Mouse (Mus musculus) bone marrow, adult 2 months (tissue): ENCODE measurements around the gene Pts. TPM values are rescaled to one million over a fixed set of nuclear protein-coding genes. Genes with fewer than 3 reads are reported as not detected.

Experiments used
- H3K27ac ChIP-seq: fragments of 200-500 bp; 2 replicates; pipeline ENCODE4 v1.5.1; 2012; ENCODE audit warnings: low read depth, mild to moderate bottlenecking, control low read depth, inconsistent platforms, low read length; ENCODE audit not compliant: control insufficient read depth, poor library complexity, insufficient read depth
- H3K4me1 ChIP-seq: fragments of 200-500 bp; 2 replicates; pipeline ENCODE4 v1.6.1; 2011; ENCODE audit warnings: low read length; ENCODE audit not compliant: control insufficient read depth, insufficient read depth
- H3K4me3 ChIP-seq: fragments of 200-500 bp; replicated peaks from 2 replicates; pipeline ENCODE3; 2011; ENCODE audit warnings: mild to moderate bottlenecking, low read depth, low read length, control low read depth; ENCODE audit not compliant: control insufficient read depth
- CTCF ChIP-seq: fragments of 200-500 bp; IDR thresholded peaks from 2 replicates; pipeline ENCODE4 v1.5.1; 2011; ENCODE audit warnings: low read length, control low read depth; ENCODE audit not compliant: control insufficient read depth, insufficient read depth
- POLR2A ChIP-seq: fragments of 200-500 bp; IDR thresholded peaks from 2 replicates; pipeline ENCODE4 v1.6.1; 2011; ENCODE audit warnings: low read depth, mild to moderate bottlenecking, control low read depth, low read length, borderline replicate concordance; ENCODE audit not compliant: control insufficient read depth
- WGBS: fragments of 180-500 bp; shearing (Covaris S2); methylation state at CpG from one replicate; pipeline ENCODE4 v1.1.7; 2018; 5-methylcytosine and 5-hydroxymethylcytosine counted together
- polyA plus RNA-seq: library from polyadenylated mRNA; stranded (reverse); fragments of >200 nt; gene quantifications from 2 replicates; pipeline ENCODE4 v1.2.4, GENCODE M21; 2011; ENCODE audit warnings: low replicate concordance; ENCODE audit not compliant: missing spikeins, insufficient read depth, insufficient read length

Gene Pts
- polyA plus RNA-seq: 14.5 and 35.7 TPM in 2 replicates

DNA sequence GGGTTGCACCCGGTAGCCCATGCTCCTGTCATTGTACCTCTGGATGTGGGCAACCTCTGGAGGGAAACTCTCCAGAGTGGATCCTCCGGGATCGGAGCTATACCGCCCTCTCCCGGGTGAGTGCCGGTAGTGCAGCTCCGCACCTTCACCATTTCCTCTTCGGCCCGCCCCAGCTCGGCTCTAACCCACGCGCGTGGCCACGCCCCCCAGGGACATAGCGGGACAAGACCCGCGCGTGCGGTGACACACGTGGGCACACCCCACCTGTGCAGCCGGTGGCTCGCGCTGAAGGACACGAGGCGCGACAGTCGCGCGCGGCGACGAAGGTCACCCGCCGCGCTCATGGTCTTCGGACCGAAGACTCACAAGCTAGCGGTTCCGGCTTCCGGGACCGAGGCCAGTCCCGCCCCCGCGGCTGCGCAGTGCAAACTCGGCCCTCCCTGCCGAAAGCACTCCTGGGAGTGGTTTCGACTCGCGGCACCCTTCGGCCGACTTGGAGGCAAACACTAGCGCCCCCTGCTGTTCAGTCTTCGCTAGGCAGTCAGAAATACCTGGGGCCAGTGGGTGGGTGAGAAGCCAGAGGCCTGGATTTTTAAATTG lies at the start of gene Pts:
Pts (minus strand) TSS at position 432 of the 600 bp plus-strand sequence.
- peak within 1 kb of the TSS; percentile 98 for H3K27ac ChIP-seq
- WGBS: under 1% methylated on average over 54 of the region's 54 CpGs
- peaks cover 4% of the 10 kb centered on the region for H3K4me1 ChIP-seq
- TF ChIP-seq CTCF (peak; percentile 95), POLR2A (peak; percentile 99)
- peak within 1 kb of the TSS; percentile 99 for H3K4me3 ChIP-seq

DNA sequence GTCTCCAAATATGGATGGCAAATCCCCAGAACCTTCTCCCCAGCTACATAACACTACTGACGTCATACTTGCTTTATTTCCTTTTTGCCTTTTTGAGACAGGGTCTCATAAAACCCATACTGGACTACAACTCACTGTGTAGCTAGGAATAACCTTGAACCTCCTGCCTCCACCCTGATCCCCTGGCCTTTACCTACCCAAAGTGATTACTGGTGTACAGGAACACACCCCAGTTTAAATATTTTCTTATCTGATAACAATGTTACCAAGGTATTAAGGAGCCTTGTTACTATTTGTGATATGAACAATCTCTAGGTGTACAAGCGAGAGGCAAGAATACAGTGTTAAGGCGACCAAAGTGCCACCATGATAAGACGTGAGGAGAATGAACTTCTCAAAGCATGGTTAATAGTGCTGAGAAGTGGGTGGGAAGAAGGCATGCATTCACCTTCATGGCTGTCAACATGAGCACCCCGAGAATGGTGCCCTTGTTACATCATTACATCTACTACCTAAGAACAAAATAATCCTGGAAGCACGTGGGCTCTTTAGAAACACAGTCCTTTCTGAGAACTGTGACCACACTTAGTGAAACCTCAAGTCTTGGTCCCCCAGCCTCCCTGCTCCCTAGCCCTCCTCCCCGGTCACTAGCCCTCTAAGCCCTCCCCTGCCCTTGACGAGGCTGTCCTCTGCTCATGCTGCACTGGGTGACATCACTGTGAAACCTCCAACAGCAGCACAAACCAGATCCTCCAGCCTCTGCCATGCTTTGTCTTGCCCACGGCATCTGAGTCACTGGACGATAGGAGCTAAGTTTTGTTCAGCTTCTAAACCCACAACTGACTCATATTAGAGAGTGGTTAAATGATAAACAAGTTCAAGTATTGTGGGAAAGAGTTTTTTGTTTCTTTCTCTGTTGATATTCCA lies 41.3 kb upstream of the Pts start:
- TF ChIP-seq POLR2A (no peak), CTCF (no peak)
- 77% methylated on average over 10 of the region's 10 CpGs for WGBS
- no peak overlapping the region for H3K4me3 ChIP-seq
- H3K4me1 ChIP-seq: no peaks in the 10 kb centered on the region
- no peak overlapping the region for H3K27ac ChIP-seq

DNA sequence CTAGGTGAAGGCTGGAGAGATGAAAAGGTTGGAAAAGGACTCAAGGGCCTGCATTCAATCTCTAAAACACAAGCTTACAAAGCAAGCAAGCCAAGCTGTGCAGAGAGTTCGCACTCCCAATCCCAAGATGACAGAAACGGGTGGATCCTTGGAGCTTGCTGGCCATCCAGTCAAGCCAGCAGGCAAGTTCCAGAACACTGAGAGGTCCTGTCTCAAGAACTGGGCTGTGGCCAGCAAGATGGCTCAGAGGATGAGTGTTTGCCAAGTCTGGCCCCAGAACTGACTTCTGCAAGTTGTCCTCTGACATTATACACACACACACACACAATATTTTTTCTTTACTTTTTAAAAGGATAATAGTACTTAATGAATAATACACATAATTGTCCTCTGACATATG lies 39.4 kb upstream of the Pts start:
- H3K27ac ChIP-seq: no peak overlapping the region
- H3K4me3 ChIP-seq: no peak overlapping the region
- 85% methylated on average over 2 of the region's 2 CpGs for WGBS
- H3K4me1 ChIP-seq: no peaks in the 10 kb centered on the region
- no peak for TF ChIP-seq CTCF
- TF ChIP-seq POLR2A: no peak

DNA sequence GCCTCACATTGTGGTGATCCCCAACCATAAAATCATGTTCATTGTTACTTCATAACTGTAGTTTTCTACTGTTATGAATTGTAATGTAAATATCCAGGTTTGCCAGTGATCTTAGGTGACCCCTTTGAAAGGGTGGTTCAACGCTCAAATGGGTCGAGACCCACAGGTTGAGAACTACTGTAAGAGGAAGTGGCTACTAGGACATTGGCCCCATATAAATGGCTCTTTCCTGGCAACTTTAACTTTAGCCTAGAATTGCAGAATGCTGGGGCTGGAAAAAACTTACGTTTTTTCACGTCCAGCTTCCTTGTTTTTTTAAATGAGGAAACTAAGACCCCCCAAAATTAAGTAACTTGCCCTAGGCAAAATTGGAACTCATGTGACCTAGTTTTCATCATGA lies 38.8 kb upstream of the Pts start:
- Histone ChIP-seq H3K27ac (no peak overlapping the region), H3K4me1 (no peaks in the 10 kb centered on the region), H3K4me3 (no peak overlapping the region)
- TF ChIP-seq CTCF (no peak), POLR2A (no peak)
- WGBS: 34% methylated on average over 4 of the region's 4 CpGs

DNA sequence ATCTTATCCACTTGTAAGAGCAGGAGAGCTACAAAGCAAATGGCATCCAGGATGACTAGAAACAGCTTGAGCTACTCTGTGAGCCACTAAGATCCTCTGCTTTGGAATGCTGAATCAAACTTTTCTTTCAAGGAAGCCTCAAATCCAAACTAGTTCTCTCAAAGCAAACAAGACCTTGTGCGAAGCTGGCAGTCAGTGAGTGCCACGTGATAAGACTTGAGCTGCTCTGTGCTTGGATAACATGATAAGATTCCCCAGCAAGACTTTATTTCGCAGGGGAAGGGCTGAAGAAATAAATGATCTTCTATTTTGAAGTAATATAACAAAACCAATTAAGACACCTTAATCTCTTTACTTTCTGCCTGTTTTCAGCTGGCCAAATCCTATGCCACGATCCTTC lies 37.4 kb upstream of the Pts start:
- Histone ChIP-seq H3K4me1 (no peaks in the 10 kb centered on the region), H3K4me3 (no peak overlapping the region), H3K27ac (no peak overlapping the region)
- WGBS: 67% methylated on average over 4 of the region's 4 CpGs
- TF ChIP-seq CTCF: no peak
- no peak for TF ChIP-seq POLR2A

DNA sequence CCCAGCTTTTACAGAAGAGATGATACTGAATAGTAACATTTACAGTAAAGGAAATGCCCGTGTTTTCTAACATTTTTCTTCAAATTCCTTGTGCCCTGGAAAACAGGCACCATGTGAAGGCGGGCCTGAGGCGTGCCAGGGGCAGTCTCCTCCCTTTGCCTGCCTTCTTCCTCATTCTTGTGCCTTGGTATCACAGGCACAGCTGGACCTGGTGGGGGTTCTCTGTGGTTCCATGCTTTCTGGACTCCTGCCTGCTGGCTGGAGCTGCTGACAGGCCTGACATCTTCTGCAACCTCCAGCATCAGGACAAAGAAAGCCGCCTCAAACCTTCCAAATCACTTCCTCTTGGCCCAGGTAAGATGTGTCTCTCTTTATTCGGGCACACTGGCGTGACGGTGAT lies 36.6 kb upstream of the Pts start:
- Histone ChIP-seq H3K27ac (no peak overlapping the region), H3K4me3 (no peak overlapping the region), H3K4me1 (no peaks in the 10 kb centered on the region)
- WGBS: 62% methylated on average over 7 of the region's 7 CpGs
- no peak for TF ChIP-seq CTCF
- TF ChIP-seq POLR2A: no peak

DNA sequence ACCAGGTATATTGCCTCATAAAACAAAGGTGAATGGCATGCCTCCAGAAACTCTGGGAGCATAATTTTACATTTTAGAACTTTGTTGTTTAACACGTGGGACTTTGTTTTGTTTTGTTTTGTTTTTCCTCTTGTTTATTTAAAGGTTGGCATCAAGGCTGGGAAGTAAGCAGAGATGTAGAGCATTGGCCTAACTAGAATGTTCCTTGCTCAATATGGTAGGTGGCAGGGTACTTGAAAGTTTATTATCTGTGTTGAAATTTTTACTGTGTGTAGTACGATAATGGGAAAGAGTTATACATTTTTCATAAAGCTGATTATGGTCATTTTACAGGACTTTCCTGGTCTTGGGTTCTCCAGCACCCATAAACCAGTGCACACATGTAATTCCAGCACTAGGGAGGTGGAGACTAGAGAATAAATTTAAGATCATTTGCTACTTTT lies 33.4 kb upstream of the Pts start:
- no peak for TF ChIP-seq CTCF
- no peak for TF ChIP-seq POLR2A
- Histone ChIP-seq H3K4me3 (no peak overlapping the region), H3K27ac (no peak overlapping the region), H3K4me1 (no peaks in the 10 kb centered on the region)
- 80% methylated on average over 2 of the region's 2 CpGs for WGBS

DNA sequence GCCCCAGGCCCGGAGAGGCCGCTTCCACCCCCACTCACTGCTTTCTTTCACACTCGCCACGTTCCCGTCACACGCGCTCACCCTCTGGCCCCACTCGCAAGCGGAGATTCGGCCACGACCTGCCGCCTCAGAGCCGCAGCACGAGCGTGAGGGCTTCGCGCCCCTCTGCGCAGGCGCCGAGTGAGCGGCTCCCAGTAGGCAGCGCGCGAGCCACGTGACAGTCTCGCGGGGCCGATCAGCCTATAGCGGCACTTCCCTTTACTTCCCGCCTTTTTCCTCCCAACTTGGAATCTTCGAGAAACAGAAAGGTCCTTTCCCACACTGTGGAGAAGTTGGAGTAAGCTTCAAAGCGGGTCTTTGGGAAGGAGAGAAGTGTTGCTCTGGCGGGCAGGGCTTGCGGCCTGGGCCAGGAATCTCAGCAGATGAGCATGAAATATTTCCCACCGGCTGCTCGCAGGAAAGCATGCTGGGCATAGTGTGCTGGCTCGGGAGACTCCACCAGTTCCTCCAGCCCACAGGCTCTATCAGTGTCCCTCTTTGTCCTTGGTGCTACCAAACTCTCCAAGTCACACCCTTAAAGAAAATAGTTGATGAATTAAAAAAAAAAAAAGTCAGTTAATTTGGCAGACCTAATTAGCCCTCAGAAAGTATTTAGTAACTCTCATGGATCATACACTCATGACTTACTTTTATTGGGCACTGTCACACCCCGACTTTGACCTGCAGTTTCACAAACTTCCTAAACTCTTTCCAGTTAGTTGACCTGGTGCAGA lies 32.8 kb upstream of the Pts start, which contains the start of gene Tex12:
Tex12 (minus strand) TSS at position 181 of the 773 bp plus-strand sequence.
- Histone ChIP-seq H3K4me3 (no peak within 1 kb of the TSS), H3K27ac (no peak within 1 kb of the TSS), H3K4me1 (no peaks in the 10 kb centered on the region)
- TF ChIP-seq CTCF: no peak
- TF ChIP-seq POLR2A: no peak
- WGBS: 92% methylated on average over 38 of the region's 38 CpGs
